Mouse (Mus musculus) layer of hippocampus, adult 11-12 months (tissue): ENCODE results near the gene Hmx3.

Source experiments
- DNase-seq: peaks from one replicate; pipeline ENCODE4 v3.0.0; 2022; ENCODE audit warnings: low spot score

The Hmx3 gene

GRCm38 (mm10) chr7:131542115-131542871 is at the start of gene Hmx3:
Hmx3 (plus strand) TSS chr7:131542867.
- no peak for DNase-seq

- DNase-seq, result no peak
Observed at GRCm38 (mm10) chr7:131503739-131504138, 38.9 kb upstream of the Hmx3 start.

- DNase-seq, result peak; percentile 86
Observed at GRCm38 (mm10) chr7:131539979-131540378, 2.7 kb upstream of the Hmx3 start.

- no peak for DNase-seq
Observed at GRCm38 (mm10) chr7:131541184-131542114, 1.2 kb upstream of the Hmx3 start.

- DNase-seq, result no peak
Observed at GRCm38 (mm10) chr7:131542872-131543622, 380 bp downstream of the Hmx3 start.

- no peak for DNase-seq
Observed at GRCm38 (mm10) chr7:131543623-131544481, 1.2 kb downstream of the Hmx3 start.

GRCm38 (mm10) chr7:131544871-131545270 is 2.2 kb downstream of the Hmx3 start:
- DNase-seq, result no peak

- no peak for DNase-seq
Observed at GRCm38 (mm10) chr7:131545701-131546385, 3.2 kb downstream of the Hmx3 start.

- no peak for DNase-seq
Observed at GRCm38 (mm10) chr7:131546423-131546822, 3.8 kb downstream of the Hmx3 start.

GRCm38 (mm10) chr7:131547481-131547880 is 4.8 kb downstream of the Hmx3 start:
- no peak for DNase-seq

- DNase-seq, result no peak
Observed at GRCm38 (mm10) chr7:131548473-131548872, 5.8 kb downstream of the Hmx3 start, which contains the start of gene Hmx2. Hmx2 (plus strand) TSS chr7:131548773.

- DNase-seq, result no peak
Observed at GRCm38 (mm10) chr7:131551471-131551870, 8.8 kb downstream of the Hmx3 start.

GRCm38 (mm10) chr7:131551931-131552741 is 9.5 kb downstream of the Hmx3 start:
- no peak for DNase-seq

- DNase-seq, result no peak
Observed at GRCm38 (mm10) chr7:131552781-131553180, 10.1 kb downstream of the Hmx3 start.

GRCm38 (mm10) chr7:131553771-131554175 is 11.1 kb downstream of the Hmx3 start:
- no peak for DNase-seq

GRCm38 (mm10) chr7:131554341-131555180 is 11.9 kb downstream of the Hmx3 start:
- DNase-seq, result no peak

GRCm38 (mm10) chr7:131555301-131556081 is 12.8 kb downstream of the Hmx3 start:
- DNase-seq, result no peak

- no peak for DNase-seq
Observed at GRCm38 (mm10) chr7:131556116-131556515, 13.4 kb downstream of the Hmx3 start.
